Mouse (Mus musculus) testis, adult 2 months (tissue): ENCODE results near the gene Ly6c1. TPM values are rescaled to one million over a fixed set of nuclear protein-coding genes. Genes with fewer than 3 reads are reported as not detected.
"Not testable (repeated sequence)": the region's sequence is repeated elsewhere in the genome, so short reads cannot be mapped to it uniquely, and the experiment has no call there.

ENCODE experiments used
- H3K27ac ChIP-seq: fragments of 200-500 bp; 2 replicates; pipeline ENCODE4 v1.5.1; 2012; ENCODE audit warnings: low read depth, low read length; ENCODE audit not compliant: control insufficient read depth, insufficient read depth
- H3K27me3 ChIP-seq: fragments of 200-500 bp; 2 replicates; pipeline ENCODE4 v1.6.1; 2012; ENCODE audit warnings: mild to moderate bottlenecking, low read length, moderate library complexity; ENCODE audit not compliant: control insufficient read depth, insufficient read depth
- H3K36me3 ChIP-seq: fragments of 200-500 bp; 2 replicates; pipeline ENCODE4 v1.6.1; 2012; ENCODE audit warnings: mild to moderate bottlenecking, low read length; ENCODE audit not compliant: control insufficient read depth, insufficient read depth
- H3K4me1 ChIP-seq: fragments of 200-500 bp; 2 replicates; pipeline ENCODE4 v1.6.1; 2012; ENCODE audit warnings: low read length; ENCODE audit not compliant: control insufficient read depth, insufficient read depth
- H3K4me3 ChIP-seq: fragments of 200-500 bp; 2 replicates; pipeline ENCODE4 v1.5.1; 2012; ENCODE audit warnings: low read depth, mild to moderate bottlenecking, low read length, moderate library complexity, mixed read lengths; ENCODE audit not compliant: control insufficient read depth
- CTCF ChIP-seq: fragments of 200-500 bp; IDR thresholded peaks from 2 replicates; pipeline ENCODE4 v1.5.1; 2012; ENCODE audit warnings: low read depth, mild to moderate bottlenecking, inconsistent platforms, low read length, moderate library complexity; ENCODE audit not compliant: control insufficient read depth, insufficient read depth, insufficient replicate concordance
- polyA plus RNA-seq: library from polyadenylated mRNA; depleted of rRNA; stranded (reverse); fragments of >200 nt; gene quantifications from 2 replicates; pipeline ENCODE4 v1.2.3, GENCODE M21; 2012; rRNA removed

The Ly6c1 gene
- polyA plus RNA-seq, 1 experiment, result 14.0 TPM

- H3K4me3 ChIP-seq, H3K27me3 ChIP-seq, H3K36me3 ChIP-seq, H3K4me1 ChIP-seq, H3K27ac ChIP-seq: not testable (repeated sequence)
These were observed 1.2 kb downstream of the Ly6c1 start for GRCm38 (mm10) chr15:75047313-75047969.

GRCm38 (mm10) chr15:75045501-75045900 is 3.1 kb downstream of the Ly6c1 start:
- not testable (repeated sequence) for H3K4me3 ChIP-seq, H3K4me1 ChIP-seq, H3K27me3 ChIP-seq, H3K27ac ChIP-seq, H3K36me3 ChIP-seq

GRCm38 (mm10) chr15:75021020-75021759 is 27.4 kb downstream of the Ly6c1 start:
- not testable (repeated sequence) for H3K27ac ChIP-seq, H3K27me3 ChIP-seq, H3K4me1 ChIP-seq, H3K4me3 ChIP-seq, H3K36me3 ChIP-seq

- not testable (repeated sequence) for H3K36me3 ChIP-seq, H3K27ac ChIP-seq, H3K27me3 ChIP-seq, H3K4me1 ChIP-seq, H3K4me3 ChIP-seq
- TF ChIP-seq CTCF, result peak; percentile 82; the same call in 1 of the 2 replicates
These were observed 29.2 kb downstream of the Ly6c1 start for GRCm38 (mm10) chr15:75019446-75019845.

Other genes starting within 250 kb of the Ly6c1 start
- 67.3 and 100 TPM in 2 replicates for gene Gml2, start 229.8 kb downstream of the Ly6c1 start, polyA plus RNA-seq
- 12.3 and 12.7 TPM in 2 replicates for gene 2010109I03Rik, start 151.8 kb downstream of the Ly6c1 start, polyA plus RNA-seq
- gene Ly6i, start 65.4 kb downstream of the Ly6c1 start, polyA plus RNA-seq, result 0.26 and 0.37 TPM in 2 replicates
- 4.6 and 25.2 TPM in 2 replicates for gene Ly6a, start 50.8 kb downstream of the Ly6c1 start, polyA plus RNA-seq
- gene Ly6c2, start 63.1 kb upstream of the Ly6c1 start, polyA plus RNA-seq, result 0.33 TPM in 1 of 2 replicates, not detected in the other
- gene Ly6g, start 106.4 kb upstream of the Ly6c1 start, polyA plus RNA-seq, result not detected in 2 replicates
- not detected in 2 replicates for gene BC025446, start 167.5 kb upstream of the Ly6c1 start, polyA plus RNA-seq
- gene Ly6f, start 219.6 kb upstream of the Ly6c1 start, polyA plus RNA-seq, result 23.7 TPM in 1 of 2 replicates, not detected in the other